Mouse (Mus musculus) cerebellum, adult (tissue): Measurements from ENCODE around the gene Bax.

Experiments used
- ATAC-seq: cut with Nextera tagmentation; 2 replicates; pipeline ENCODE4 v1.9.2; 2017; ENCODE audit warnings: mild to moderate bottlenecking, moderate library complexity, mixed read lengths; ENCODE audit not compliant: insufficient number of reproducible peaks, low FRiP score, low TSS enrichment

Gene Bax

DNA sequence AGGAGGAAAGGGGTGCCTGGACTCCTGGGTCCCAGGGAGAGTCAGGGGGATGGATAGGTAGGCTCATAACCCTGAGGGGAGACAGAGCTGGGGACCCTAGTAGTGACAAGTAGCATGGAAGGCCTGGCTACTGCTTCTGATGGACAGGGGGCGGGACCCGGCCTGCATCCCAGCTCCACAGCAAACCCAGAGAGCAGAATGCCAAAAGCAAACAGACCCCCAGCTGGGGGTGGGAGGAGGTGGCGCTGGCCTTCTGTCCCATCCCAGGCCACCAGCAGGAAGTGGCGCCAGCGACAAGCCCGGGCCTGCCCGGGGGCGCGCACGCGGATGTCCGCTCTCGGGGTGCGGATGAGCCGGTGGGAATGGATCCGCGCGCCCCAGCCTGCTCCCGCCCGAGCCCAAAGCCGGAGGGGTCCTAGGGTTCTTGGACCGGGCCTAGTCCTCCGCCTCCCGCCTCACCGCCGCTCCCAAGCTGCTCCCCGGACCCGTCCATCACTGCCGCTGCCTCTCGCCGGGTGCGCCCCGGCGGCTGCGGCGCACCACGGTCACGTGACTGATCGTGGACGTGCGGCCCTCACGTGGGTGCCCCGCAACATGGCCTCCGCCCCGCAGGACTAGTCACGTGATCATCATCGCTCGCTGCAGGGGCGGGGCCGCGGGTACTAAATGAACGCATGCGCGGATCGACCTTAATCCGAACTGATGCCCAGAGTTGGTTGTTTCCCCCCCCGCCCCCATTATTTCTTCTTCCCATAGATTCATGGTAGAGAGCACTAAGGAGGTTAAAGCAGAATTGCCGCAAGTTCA is at the start of gene Bax:
TSS of gene Bax (minus strand) at position 616 of the 807 bp plus-strand sequence.
- peak; percentile 59; the same call in 1 of the 2 replicates for ATAC-seq

DNA sequence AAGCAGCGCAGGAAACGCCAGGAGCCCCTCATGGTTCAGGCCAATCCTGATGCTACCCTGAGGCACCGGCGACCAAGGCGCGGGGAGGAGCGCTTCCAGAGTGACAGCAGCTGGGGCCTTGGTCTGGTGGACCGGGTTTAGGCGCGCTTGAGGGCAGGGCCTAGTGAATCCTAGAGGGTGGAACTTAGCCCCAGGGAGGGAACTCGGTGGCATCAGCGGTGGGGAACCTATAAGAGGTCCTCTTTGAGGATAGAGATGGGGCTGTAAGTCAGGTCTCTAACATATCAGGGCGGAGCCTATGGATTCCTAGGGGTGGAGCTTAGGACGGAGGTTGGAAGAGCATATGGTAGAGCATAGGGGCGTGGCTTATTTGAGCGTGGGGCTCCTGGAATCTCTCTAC is 48.7 kb upstream of the Bax start:
- ATAC-seq: no peak

GRCm38 (mm10) chr7:45514411-45514810 is 47.7 kb upstream of the Bax start:
- ATAC-seq: no peak

GRCm38 (mm10) chr7:45509912-45510787 is 43.5 kb upstream of the Bax start, which contains the start of gene Nucb1:
Nucb1 (minus strand) TSS chr7:45510406.
- peak; percentile 66; the same call in 1 of the 2 replicates for ATAC-seq

- no peak for ATAC-seq
These were observed 42.6 kb upstream of the Bax start for GRCm38 (mm10) chr7:45509181-45509882.

GRCm38 (mm10) chr7:45508561-45508960 is 41.9 kb upstream of the Bax start:
- ATAC-seq: no peak

- no peak for ATAC-seq
These were observed 40.9 kb upstream of the Bax start for GRCm38 (mm10) chr7:45507583-45507982.

DNA sequence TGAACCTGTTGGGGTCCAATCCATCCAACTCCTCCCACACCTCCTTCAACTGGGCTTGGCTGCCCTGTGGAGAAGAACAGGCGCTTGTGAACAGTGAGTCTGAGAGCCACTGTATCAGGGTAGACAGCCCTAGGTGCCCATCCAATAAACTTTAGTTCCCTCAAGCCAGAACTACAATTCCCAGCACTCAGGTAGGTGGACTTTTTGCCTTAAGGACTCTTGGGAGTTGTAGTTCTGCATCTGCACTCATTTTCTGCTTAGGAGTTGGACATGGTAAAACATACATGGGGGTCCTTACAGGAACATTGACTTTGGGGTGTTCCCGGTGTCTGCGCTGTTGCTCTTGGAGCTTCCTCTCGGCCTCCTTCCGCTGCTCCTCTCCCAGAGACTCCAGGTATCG is 31.7 kb upstream of the Bax start:
- ATAC-seq: no peak

GRCm38 (mm10) chr7:45494548-45494947 is 27.9 kb upstream of the Bax start:
- ATAC-seq: no peak

DNA sequence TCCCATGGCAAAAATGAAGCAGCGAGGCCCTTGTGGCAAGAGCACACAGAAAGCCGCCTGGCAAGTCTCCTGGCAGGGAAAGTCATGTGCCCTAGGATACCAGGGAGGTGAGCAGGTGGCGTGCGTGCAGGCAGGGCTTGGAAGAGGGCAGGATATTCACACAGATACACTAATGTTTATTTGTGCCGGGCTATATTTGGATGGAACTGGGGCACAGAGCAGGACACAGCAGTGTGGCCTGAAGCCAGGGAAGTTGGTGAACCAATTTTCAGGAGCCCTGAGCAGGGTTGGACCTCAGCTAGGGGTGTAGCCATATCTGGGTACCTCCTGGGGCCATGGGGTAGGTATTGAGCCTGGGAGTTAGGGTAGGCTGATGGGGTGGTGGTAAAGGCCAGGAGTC is 26.3 kb upstream of the Bax start:
- ATAC-seq: peak; percentile 77; the same call in 1 of the 2 replicates

GRCm38 (mm10) chr7:45492225-45492844 is 25.6 kb upstream of the Bax start:
- ATAC-seq: no peak

- ATAC-seq: no peak
These were observed 24.6 kb upstream of the Bax start for GRCm38 (mm10) chr7:45491264-45491663.

DNA sequence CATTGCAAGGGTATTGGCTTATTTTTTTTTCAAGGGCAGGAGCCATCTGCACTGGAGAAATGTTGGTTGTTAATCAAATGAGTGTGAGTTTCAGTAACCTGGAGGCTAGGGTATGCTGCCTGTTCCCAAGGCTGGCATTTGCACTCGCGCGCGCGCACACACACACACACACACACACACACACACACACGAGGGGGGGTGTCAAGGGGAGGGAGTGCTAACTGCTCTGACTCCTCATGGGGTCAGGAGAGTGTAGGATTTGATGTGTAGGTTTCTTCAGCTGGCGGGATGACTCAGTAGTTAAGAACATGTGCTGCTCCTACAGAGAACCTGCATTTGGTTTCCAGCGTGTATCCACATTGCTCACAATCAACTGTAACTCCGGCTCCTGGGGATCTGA is 24.1 kb upstream of the Bax start:
- no peak for ATAC-seq

DNA sequence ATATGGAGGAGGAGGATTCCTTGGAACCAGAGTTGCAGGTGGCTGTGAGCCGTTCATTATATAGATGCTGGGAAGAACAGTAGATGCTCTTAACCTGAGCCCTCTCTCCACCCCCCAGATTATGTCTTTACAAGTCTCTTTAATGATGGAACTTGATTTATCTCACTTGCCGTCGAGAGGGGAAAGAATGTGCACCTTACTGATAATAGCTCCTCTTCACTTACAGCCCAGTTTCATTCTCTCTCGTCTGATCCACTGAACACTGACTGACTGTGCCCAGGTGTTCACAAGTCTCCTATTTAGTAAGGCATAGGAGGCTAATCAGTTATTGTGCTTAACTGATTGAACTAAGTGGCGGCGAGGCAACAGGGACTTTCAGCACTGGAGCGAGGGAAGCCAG is 22.9 kb upstream of the Bax start:
- no peak for ATAC-seq

- ATAC-seq: no peak
These were observed 21.9 kb upstream of the Bax start, which contains the start of gene Dhdh for GRCm38 (mm10) chr7:45488293-45489204. Dhdh (minus strand) TSS chr7:45488805.

DNA sequence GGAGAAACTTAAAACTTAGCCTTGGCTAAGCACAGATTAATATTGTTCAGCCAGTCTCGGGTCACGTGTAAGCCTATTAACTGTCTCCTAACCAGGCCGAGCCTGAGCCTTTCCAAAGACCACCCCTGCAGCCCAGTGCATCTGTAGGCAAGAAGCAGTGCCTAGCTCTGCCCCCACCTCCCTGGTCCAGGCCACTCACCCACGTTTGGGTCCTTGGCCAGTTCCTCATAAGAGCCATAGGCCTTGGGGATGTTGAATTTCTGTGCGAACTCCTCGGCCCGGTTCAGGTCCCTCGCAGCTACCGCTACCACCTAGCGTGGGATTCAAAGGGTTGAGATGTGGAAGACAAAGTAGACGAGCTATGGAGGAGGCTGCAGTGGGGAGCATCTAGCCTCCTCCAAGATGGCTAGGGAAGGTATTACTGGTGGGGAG is 21.2 kb upstream of the Bax start:
- ATAC-seq: no peak

GRCm38 (mm10) chr7:45486761-45487415 is 20.2 kb upstream of the Bax start, which contains the start of gene Gm45808:
Gm45808 (minus strand) TSS chr7:45486811.
- no peak for ATAC-seq

DNA sequence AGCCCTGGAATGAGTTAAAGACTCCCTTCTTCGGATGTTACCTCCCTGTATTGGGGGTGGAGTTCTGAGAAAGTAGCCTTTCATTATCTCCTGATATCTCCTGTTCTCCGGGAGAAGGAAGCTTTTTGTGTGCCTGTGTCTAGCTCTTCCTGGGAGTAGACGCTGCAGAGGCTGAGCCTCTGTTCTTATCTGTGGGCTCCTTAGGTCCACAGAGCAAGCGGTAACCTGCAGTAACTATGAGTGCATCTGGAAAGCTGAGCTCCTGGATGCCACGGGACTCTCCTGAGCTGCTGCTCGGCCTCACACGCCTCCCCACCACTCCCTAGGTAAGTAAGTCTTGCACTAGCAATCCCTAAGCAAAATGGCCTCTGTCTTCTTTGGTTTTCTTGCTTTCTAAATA is 19.5 kb upstream of the Bax start:
- no peak for ATAC-seq
